Mouse (Mus musculus) embryo, embryonic 9.5 days (tissue): ENCODE measurements around the gene Inpp5a.

Experiments
- DNase-seq: peaks from one replicate; pipeline ENCODE4 v3.0.0-alpha.2; 2017; ENCODE audit errors: extremely low spot score

The Inpp5a gene

DNA sequence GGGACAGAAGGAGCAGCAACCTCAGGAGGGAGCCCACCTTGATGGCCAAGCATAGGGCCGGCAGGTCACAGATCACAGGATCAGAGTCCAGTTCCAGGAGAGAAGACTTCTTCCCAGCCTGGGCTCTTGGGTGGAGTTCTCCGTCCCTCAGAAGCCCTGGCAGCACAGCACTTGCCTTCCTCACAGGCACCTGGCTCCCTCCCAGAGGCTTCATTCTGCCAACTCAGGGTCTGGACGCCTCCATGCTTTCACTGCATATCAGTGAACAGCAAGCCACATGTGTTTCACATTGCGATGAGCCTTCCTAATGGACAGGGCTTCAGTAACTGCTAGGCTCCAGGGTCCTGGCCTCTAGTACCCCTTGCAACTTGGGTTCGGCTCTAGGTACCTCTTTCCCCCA is 147.4 kb downstream of the Inpp5a start:
- DNase-seq = no peak

DNA sequence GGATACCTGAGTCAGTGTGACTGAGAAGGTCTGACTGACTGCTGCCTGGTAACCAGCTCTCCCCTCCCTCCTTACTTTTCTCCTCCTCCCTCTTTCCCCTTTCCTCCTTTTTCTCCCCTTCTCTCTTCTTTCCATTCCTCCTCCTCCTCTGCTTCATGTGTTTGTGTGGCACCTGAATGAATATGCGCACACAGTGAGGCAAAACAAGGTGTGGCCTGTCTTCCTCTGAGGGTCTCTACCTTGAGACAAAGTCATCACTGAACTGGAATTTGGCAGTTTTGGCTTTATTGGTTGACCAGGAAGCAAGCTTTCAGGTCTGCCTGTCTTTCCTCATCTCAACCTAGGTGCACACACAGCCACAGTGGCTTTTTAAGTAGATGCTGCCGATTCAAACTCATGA is 147.9 kb downstream of the Inpp5a start:
- no peak for DNase-seq

DNA sequence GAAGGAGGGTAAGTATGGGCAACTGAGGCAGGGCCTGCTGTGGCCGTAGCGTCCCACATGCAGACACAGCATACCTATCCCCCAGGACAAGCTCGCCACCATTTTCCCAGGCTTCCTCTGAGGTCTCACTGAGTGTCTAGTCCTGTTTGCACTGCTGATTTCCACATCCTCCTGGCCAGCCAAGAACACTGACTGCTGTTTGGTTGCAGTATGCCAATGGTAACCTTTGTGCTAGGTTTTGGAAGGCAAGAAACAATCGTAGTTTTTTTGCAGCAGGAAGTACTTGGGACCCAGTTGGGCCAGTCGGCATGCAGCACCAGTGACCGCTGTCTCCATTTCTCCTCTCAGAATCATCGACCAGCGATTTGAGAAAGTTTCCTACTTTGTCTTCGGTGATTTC is 148.9 kb downstream of the Inpp5a start:
- DNase-seq = no peak

DNA sequence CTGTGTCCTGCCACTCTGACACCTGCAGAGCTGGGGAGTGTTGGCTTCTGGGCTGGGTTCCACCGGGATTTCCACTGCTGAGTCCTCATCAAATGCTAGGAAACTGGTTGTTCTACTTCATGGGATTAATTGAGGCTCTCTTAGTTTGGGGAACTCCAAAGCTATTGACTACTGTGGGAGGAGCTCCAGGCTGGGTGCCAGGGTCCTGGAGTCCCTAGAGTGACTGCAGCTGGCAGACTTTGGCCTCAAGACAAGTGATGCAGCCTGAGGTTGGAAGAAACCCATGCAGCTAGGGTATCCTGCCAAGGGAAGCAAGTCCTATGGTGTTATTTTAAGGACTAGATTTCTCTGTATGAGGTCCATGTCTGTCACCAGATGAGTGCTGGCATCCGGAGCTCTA is 149.6 kb downstream of the Inpp5a start:
- DNase-seq = no peak

DNA sequence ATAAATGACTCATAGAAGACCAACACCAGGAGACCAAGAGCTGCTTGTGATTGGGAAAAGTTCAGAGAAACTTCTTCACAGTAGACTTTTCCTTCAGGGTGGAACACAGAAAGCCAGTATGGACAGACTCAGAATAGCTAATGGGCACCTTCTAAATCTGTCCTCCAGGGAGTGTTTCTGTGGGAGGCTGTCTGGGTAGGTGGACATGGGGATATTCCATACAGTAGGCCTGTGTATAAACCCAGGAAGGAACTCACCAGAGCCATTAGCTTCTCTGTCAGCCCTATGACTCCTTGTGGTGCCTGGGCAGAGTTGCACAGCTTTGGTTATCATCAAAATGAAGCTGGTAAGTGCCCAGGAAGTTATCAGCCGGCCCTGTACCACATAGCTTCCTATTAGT is 151.7 kb downstream of the Inpp5a start:
- DNase-seq = no peak

DNA sequence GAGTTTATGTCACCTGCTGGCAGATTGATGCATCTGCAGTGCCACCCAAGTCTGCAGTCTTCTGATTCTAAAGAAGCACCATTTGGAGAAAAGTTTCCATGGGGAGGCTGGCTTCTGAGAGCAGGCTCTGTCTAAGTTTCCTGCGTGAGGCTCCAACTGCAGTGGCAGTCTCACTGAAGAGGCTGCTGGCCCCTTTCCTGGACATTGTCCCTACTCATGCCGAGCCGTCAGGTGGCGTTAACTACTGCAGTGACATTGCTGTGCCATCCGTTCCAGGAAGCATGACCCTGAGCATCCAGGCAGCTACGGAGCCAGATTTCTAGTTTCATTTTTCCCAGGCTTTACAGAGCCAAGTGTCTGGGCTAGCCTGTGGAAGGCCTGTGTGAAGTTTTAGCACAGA is 152.5 kb downstream of the Inpp5a start:
- DNase-seq = no peak

DNA sequence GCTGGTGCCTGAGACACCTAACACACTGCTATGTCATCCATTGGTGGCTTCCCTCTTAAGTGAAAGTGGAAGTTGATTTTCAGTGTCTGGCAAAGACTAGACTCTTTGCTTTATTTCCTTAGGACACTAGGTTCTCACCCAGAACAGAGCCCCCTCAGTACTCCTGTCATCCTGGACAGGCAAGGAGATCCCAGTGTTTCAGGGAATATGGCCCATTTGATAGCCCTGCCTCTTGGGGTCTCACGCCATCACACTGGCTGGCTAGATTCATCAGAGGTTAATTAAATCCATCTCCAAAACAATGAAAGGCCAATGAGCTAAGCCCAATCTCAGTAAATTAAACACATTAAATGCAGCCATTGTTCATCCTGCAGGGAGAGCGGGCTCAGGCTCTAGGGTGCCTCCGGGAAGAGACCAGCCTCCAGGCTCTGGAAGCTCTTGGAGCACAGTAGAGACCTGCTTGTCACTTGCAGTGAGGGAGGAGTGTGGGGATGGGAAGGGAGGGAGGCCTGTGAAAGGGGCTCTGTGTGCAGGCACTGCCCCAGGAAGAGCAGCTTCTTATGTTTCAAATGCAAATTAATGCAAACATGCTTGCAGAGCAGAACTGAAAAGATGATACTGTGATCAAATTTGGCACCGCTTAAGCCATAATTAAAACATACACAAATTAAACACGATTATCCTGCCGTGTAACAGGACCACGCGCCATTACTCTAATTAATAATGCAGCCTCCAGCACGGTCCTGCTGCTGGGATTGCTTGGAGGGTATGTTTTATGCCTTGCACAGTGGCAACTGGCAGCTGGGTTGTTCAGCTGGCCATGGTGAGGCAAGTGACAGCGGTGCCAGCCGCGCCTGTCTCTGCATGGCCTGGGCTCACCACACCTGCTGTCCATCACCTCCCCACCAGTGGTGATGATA is 156.1 kb downstream of the Inpp5a start:
- no peak for DNase-seq

DNA sequence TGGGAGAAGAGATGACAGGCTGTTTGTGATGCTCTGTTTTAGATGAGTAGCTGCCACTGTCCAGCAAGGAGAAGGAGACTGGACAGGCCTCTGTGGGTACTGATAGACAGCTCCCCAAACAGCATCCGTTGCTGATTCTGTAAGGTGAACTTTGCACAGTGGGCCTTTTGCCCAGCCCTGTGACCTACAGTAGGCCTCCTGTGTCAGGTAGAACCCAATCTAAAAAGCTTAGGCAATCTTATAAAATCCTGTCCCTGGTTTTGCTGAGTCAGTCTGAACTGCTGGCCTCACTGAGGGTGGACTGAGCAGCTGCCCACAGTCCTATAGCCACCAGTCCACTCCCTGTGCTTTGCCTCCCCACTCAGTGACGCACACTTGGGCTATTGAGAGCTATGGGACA is 158.4 kb downstream of the Inpp5a start:
- no peak for DNase-seq

DNA sequence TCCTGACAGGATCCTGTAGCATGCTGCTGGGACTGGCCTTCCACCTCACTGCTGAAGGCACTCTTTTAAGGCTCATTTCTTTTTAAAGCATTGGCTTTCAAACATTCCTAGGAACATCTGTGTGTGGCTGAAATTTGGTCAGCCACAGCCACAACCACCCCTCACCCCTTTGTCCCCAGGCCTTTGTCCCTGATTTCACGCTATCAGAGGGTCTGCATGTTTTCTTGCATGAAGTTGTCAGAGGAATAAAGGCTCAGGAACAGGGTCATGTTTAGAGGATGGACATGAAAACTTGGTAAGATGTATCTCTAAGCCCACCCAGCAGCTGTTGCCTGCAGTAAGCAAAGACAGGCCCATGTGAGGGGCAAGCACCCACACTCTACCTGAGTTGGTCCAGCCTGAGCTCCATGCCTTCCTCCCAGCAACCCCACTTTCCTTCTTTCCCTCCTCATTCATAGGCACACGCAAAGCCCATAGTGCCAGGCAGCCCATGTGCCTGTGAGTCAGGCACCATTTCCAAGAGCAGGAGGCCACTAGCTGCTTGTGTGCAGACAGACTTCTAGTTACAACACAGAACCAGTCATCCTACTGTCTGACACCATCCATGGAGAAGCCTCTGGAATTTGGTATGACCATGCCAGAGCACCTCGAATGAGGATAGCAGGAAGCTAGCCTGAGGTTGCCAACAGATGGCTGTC is 161.3 kb downstream of the Inpp5a start:
- peak; percentile 15 for DNase-seq

DNA sequence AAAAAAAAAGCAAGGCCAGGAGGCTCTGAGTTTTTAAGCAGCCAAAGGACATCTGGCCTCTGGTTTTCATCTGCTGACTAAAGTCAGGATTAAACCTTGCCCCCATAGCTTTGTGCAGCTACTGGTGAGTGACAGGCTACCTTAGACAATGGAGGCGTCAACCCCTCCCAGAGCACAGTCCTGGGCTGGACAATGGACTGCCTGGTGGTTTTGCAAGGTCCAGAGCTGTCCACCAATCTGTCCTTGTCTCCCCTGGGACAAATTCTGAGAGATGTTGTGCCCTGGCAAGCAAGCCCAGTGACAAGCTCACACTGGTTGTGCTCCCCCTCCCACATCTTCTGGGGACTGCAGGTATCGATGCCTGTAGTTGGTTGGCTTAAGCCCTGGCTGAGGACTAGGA is 162.6 kb downstream of the Inpp5a start:
- no peak for DNase-seq

DNA sequence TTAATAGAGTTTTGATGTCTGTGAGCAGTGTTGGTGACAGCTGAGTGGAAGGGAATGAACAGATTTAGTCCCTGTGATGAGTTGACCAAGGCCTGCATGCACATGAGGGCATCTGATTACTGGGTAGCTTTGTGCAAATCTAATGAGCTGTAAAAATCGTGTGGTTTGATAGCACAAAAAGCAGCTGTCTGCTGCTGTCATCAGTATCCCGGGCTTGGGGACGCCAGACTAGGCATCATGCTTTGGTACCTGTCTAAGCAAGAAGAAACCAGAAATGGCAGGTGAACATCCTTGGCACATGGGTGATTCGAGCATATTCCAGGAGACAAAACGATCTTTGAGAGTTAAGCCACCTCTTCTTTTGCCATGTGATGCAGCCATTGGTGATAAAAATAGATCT is 167.4 kb downstream of the Inpp5a start:
- no peak for DNase-seq

DNA sequence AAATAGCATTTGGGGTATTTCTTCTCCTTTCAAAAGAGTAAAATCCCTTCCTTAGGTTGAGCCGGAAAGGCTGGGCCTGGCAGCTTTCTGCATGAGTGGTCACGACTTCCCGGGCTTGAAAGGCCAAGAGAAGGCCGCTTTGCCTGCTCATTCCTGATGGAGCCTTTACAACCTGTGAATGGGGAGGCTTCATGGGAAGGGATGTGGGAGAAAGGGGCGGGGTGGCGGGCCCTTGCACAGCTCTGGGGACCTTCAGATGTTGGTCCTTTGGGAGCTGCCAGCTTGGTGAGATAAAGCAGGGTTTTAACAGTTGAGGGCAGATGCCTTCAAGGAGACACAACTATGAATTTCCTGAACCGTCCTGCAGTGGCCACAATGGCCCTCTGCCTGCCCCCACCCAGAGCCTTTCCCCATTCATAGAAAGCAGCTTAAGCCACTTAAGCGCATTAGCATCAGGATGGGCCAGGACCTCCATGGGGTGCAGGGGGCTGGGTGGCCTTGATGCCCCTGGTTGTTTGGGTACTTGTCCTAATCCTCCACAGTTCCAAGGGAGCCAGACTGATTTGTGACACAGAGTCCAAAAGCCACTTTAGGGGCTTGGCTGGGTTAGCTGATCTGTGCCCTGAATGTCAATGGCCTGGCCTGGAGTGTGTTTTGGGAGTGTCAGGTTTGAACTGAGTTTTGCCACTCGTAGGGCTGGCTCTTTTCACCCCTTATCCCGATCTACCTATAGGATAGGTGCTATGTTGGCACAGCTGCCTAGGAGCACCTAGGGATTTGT is 168.0 kb downstream of the Inpp5a start:
- no peak for DNase-seq

DNA sequence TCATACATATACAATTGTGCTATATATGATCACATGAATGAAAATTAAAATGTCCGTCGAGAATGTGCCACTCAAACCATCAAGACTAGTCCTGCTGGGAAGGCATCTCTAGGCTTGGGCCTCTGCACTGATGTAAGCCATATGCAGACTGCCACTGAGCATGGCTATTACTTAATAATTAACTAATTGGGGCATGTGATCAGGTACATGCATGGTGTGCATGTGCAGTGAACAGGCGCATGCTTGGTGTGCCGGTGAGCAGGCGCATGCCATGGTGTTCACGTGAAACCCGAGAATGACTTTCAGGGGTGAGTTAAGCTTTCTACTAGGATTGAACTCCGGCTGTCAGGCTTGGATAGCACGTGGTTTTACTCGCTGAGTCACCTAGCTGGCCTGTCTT is 170.8 kb downstream of the Inpp5a start:
- no peak for DNase-seq

DNA sequence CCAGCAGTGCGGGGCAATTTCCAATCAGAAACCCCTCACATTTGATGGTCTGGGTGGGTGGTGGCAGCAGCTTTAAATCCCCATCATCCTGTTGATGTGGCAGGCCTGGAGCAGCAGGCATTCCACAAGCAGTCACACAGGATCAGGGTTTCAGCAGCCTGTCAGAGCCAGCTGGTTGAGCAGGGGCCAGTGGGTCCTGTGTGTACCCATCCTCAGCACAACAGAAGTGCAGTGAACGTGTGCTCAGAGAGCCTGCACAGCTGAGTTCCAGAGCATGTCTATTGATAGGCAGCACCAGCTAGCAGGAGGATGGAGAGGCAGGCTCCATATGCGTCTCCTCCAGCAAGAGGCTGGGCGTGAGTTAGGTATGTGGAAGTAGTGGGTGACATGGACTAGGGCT is 174.5 kb downstream of the Inpp5a start:
- DNase-seq = no peak

DNA sequence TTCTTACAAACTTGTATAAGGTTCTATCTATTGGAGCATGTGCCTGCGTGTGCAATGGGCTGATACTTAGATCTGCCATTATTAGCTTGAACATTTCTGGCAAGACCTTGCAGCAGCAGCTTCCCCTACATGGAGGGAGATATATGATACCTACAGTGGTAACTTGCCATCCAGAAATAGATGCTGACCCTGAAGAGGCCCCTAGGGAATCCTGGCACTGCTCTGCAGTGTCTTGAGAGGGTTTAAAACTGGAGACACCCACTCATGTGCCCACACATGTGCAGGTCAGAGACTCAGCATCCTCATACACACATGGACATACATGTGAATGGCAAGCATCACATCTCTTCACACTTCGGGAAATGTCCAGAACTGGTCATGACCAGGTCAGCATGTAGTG is 175.3 kb downstream of the Inpp5a start:
- no peak for DNase-seq

DNA sequence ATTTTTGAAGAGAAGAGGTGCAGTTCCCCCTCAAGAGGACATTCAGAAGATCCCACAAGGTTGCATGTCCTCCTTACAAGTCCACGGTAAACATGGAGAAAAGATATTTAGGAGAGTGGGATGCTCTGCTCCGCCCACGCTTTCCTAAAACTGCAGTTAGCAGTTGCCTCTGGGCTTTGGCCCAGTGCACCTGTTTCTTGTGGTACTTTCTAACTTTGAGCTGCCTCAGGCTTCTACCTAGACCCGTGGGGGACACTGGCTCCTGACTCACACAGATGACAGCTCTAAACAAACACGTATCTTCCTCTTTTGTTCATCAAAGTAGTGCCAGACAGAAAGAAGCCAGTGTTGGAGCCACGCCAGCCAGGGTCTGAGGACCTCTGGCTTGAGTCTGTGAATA is 177.1 kb downstream of the Inpp5a start:
- DNase-seq = no peak

DNA sequence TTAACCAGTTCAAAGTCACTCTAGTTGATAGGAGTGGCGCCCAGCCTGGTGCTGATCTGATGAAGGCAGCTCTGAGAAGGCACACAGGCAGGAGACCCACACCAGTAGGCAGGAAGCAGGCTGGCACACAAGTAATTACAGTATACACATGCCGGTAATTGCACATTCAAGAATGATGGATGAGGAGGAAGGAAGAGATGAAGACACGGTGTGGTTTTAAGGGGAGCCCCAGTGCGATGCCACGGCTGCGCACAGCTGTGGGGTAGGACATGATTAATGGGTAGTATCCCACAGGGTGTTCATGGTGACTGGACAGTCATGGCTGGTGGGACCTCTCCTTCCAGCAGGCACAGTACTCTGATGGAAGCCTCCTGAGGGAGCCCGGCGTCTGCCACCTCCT is 177.6 kb downstream of the Inpp5a start:
- no peak for DNase-seq

DNA sequence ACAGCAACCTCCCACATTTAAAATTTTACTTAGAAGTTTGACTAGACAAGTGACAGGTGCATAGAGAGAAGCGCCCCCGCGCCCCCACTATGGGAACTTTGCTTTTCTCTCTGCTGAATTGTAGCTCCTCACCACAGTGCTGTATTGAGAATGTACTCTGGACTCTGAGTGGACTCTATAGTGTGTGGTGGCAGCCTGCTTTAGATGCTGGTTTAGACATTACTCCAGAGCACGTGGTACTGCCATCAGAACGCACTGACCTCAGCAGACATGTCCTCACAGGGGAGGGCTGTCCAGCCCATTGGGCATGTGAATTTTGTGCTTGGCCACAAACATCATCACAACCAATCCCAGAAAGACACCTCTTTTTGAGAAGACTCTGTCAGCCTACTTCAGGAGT is 181.9 kb downstream of the Inpp5a start:
- no peak for DNase-seq

DNA sequence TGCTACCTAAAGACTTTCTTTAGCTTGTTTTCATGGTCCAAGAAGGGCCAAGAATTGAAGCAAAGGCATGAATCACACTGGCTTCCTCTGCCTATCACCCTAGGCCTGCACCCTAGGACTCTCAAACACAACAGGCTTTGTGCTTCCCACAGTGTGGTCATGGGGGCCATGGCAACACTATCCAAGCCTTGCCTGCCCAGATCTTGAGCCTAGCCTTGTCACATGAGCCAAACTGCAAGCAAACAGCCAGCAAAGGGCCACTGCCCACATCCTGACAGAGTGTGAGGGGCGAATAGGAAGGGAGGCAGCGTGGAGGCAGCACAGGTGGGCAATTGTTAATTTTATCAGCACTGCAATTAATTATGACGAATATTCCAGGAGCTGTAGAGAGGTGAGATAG is 183.8 kb downstream of the Inpp5a start:
- no peak for DNase-seq

DNA sequence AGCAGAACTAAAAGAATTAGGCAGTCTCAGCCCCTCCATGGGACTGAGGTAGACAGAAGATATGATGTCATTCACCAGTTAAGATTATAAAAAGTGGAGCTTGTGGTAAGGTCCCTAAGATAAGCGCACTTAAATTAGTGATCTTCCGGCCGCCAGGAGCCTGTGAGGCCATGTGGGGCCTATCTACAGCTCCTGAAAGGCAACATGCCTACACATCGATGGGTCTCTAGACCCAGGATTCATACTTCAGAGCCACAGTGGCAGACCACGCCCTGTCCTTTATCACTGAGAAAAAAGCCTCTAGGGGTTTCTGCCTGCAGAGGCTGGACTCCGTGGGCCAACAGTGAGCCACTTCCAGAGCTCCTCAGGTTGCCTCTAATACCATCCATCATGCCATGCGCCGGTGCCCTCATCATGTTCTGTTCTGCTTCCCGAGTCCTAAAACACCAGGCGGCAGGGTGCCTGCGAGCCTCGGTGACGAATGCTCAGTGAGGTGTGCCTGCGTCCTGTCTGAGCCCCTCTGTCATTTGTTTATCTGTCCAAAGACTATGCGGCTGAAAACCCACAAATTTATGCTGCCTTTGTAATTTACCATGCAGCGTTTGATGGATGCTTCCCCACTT is 187.3 kb downstream of the Inpp5a start:
- no peak for DNase-seq

DNA sequence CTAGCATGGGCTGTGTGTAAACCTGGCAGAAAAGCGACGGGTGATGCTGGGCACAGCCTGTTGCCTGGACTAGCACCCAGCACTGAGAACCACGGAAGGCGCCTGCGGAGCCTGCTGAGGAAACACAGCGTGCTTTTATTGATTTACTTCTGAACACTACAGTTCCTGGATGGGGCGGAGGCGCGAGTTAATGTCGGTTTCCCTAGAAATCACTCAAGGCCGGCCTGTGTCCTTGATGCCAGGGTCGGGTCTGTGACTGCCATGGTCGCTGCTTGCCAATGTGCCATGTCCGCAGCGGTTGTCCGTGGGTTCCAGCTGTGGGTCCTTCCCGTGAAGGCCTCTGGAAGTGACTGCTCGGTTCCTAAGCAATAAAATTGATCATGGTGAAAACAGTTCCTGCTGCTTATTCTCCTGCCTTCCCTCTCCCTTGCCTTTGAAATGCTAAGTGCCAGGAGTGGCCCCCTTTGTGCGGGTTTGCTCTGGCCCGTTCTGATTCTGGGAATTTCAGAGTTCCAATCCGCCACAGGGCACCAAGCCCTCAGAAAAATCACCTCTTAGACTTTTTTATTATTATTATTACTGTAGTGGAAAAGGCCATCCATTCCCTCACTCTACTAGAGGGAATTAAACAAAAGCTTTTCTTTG is 190.5 kb downstream of the Inpp5a start:
- no peak for DNase-seq
